Mouse (Mus musculus) adrenal gland, adult 2 months (tissue): ENCODE results near the gene Gm49661. TPM values are rescaled to one million over a fixed set of nuclear protein-coding genes. Genes with fewer than 3 reads are reported as not detected.

Experiments
- DNase-seq: peaks from one replicate; pipeline ENCODE4 v3.0.0; 2021
- polyA plus RNA-seq: library from polyadenylated mRNA; depleted of rRNA; stranded (reverse); fragments of >200 nt; gene quantifications from 2 replicates; pipeline ENCODE4 v1.2.3, GENCODE M21; 2012
- total RNA-seq, 2 experiments: library from RNA; stranded (reverse); gene quantifications; 2 replicates each; pipeline ENCODE4 v1.2.3; 2021

Gm49661 gene
- total and polyA plus RNA-seq, 3 experiments: 2.1 to 2.4 TPM; not detected in 1

DNA sequence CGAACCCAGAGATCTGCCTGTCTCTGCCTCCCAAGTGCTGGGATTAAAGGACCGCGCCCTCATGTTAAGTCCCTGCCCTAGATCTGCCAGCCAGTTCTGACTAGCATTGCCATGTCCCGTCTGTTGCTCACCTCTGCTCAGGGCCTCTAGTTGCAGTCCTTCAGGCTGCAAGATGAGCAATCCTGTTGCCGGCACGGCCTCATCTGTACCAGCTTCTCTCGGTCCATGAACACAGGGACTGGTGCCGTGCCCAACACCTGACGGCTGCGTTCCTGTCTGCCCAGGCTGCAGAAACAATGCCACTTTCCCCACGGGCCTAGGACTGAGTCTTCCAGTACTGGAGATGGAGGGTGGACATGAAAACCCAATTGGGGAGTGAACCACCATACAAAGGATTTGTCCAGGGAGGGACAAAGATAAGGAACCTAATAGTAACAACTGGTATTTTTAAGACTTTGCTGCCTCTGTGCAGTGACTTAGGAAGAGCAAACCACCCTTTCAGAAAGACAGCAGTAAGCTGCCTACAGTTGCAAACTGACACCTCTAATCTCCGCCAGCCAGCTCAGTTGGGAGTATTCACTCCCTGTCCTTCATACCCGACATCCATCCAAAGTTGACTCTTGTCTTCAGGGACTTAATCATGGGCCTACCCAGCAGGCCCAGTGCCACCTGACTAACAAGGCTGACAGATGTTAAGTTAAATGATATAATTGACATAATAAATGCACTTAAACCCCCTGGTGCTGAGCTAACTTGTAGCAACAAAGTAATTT, 1.5 kb downstream of the Gm49661 start:
- peak; percentile 62 for DNase-seq

DNA sequence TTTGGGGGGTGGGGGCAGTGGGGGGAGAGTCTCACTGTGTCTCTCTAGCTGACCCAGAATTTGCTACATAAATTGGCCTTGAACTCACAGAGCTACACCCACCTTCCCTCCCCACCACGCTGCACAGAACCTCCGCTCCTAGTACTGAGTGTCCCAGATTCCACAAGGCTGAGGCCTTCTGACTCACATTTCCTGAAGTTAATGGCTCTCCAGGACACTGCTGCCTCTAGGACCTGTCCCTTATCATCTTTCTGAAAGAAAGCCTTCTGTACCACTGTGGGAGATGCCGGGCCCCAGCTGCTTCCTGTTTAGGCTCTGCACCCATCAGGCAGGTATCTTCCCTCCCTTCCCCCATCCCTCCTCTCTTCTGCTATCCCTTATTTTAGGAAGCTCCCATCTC, 2.6 kb downstream of the Gm49661 start:
- peak; percentile 77 for DNase-seq

DNA sequence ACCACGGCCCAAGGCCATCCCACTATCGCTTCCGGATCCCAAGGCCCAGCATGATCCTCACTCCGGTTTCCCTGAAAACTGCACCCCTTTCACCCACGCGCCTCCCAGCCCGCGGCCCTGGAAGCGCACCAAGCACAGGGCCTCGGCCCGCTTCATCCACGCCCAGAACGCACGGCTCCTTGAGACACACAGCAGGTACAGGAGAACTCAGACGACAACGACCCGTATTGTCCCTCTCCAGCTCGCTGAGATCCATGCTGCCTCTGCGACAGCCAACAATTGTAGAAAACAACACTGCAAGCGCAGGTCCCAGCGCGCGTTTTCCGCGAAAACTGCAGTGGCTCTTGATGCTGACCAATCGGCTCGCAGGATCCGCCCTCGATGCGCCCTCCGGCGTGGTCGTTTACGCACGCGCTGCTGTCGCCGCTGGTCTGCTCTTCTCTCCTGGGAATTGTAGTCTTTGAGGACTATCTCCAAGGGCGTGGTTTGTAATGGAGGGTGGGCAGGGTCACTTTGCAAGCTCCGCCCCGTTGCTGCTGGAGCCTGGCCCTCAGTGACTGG, 3.4 kb downstream of the Gm49661 start:
- peak; percentile 97 for DNase-seq

DNA sequence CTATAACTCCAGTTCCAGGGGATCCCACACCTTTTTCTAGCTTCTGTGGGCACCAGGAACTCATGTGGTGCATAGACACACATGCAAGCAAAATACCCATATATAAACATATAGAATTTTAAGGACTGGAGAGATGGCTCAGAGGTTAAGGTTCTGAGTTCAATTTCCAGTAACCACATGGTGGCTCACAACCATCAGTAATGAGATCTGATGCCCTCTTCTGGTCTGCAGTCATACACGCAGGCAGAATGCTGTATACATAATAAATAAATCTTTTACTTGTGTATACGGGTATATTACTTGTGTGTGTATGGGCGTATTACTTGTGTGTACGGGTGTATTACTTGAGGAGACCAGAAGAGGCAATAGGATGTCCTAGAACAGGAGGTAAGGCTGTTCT, 5.3 kb downstream of the Gm49661 start:
- no peak for DNase-seq

DNA sequence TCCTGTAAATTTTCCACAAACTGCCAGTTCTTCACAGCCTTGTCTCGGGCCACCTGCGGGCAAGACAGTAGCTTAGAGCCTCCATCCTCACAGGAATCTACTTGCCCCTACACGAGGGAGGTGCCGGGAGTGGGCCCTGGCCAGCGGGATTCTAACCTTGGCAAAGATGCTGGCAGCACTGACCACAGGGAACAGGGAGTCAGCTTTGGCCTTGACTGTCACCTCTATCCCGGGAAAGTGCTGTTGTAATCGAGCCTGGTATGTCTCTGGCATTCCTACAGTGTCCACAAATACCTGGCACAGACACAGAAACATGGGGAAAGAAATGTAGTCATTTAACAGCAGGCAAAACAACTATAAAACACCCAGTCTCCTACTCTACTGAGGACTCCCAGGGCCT, 9.4 kb downstream of the Gm49661 start:
- peak; percentile 86 for DNase-seq

DNA sequence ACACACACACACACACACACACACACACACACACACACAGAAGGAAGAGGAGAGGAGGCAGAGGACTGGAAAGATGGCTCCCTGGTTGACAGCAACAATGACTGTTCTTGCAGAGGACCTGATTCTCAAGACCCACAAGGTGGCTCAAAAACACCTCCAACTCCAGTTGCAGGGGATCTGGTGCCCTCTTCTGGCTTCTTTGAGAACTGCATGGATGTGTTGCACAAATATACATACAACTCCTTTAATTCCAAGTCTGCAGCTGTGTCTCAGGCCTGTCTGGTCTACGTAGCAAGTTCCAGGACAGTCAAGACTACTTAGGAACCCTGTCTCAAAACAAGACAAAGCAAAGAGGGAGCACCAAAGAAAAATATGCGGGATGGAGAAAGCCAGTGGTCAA, 12.5 kb downstream of the Gm49661 start:
- DNase-seq: peak; percentile 46

DNA sequence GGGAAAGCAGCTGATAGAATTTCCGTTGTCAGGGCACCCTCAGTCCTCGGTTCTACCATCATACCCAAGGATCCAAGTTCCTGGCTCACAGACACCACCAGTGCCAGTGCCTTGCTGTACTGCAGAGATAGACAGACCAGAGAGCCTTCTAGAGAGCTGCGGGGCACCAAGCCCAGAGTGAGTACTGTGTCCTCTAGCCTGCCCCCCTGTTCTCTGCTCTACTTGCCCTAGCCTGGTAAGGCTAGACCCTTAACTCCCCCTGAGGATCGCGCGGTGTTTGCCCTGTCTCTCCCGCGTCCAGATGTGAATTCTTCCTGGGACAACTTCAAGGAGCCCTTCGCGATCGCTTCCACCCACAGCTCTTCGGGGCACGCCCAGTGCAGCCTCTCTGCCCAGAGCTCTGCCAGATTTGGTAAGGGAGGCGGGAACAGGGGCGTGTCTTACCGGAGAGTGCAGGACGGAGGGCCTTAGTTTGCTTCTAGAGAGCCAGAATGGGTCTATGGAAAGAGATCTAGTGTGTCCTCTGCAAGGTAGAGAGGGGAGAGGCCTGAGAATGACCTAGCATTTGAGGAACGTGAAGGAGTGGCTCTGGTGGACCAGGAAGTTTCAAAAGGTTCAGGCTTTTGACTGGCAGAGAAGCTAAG, 16.5 kb downstream of the Gm49661 start:
- peak; percentile 79 for DNase-seq

DNA sequence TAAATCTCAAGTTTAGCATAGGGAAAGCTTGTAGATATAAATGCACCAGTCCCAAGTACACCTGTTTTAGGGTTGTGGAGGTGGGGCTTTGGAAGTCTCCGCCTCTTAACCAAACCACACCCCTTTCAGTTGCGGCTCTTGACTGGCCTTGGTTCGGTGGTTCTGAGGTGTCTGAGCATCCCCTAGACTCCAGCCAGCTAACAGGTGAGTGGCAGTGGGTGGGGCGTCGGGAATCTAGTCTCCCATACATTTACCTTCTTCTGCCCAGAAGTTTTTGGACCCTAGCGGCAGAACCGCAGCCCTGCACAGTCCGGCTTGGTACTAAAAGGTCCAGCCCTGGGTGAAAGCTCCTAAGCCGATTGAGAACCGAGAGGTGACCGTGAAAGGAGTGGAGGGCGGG, 19.5 kb downstream of the Gm49661 start:
- DNase-seq: no peak

DNA sequence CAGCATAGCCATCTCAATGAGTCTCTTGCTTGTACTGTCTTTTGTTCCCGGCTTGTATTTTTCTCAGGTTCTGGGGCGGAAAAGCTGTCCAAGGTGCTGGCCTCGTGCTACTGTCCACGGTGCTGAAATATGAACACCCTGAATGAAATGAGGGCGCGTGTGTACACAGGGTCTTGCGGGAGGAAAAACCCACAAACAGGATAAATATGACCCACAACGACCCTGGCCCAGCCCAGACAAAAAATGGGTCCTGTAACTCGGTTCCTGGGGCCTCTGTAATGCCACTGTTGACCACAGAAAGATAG, 22.0 kb downstream of the Gm49661 start:
- peak; percentile 42 for DNase-seq

DNA sequence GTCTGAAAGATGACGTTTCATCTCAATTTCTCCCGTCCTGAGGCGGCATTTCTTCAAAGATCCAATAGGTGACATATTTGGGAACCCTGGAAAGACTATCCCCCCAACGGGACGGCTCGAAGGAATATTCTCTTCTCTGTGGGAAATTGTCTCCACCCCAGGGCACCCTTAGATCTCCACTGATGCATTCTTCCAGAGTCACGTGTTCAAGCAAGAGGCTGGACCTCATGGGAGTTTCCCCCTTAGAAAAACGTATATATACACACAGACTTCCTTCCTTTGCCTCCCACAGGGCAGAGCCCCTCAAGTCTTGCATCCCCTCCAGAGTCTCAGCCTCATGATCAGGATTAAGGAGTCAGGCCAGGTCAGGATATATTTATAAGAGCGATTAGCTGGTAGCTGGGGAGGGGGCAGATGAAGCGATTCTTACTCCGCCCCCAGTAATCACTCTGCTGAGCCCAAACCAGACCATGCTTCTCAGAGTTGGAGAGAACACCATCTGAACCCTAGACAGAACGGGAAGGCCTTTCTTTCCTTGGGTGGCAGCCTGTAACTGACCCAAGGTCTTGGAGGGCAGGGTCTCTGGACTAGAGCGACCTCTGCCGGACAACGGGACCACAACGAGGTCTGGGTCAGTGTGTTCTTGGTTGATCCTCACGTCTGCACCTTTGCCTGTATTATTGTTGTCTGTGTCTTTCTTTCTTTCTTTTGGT, 22.5 kb downstream of the Gm49661 start, which contains the start of gene Rtbdn:
Rtbdn (plus strand) TSS at position 464 of the 713 bp plus-strand sequence.
- DNase-seq: no peak

DNA sequence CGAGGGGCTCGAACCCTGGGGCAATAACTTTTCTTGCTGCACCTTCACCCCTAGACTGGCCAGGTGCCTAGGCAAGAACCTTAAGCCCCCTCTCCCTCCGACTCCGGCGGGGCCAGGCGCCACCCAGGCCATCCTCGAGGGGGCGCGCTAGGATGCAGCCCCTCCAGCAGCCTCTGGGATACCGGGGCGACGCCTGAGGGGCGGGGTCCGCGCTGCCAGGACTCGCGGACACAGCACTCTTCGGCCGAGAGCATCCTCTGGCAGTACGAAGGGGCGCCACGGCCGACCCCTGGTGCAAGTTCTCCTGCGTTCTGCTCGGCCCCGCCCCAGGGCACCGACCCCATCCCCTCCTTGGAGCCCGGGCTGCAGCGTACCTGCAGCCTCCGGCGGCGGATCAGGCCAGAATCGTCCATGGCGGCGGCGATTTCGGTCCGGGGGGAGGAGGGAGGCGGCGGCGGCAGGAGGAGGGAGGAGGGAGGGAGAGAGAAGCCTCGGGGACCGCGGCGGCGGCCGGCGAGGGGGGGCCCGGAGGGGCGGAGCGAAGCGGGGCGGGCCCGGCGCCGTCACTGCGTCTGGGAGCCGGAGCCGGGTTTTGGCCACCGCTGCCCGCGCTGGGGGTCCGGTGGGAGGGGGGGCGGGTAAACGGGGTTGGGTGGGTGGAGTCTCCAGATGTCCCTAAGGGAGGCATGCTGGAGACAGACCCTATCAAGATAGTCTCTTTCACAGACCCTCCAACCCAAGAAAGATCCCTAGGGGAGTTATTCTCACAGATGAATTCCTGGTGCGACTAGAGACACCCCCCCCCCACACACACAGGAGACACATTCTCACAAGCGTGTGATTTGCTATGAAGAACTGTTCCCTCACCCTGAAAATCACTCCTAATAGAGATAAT, 23.4 kb downstream of the Gm49661 start:
- DNase-seq: no peak

DNA sequence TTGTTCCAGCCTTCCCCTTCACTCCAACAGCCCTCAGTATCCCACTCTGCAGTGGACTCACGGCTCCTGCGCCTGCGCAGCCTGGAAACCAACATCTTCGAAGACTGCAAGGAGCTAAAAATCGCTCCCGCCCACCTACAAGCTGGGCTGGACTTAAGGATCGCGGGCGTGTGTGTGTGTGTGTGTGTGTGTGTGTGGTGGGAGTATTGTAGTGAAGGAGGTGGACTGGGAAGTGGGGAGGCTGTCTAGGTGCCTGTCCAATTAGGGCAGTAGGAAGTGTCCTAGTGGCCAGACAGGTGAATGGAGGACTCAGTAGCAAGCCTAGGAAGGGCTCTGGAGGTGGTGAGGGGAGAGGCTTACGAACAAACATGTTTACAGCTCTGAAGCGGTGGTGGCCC, 24.0 kb downstream of the Gm49661 start:
- no peak for DNase-seq

DNA sequence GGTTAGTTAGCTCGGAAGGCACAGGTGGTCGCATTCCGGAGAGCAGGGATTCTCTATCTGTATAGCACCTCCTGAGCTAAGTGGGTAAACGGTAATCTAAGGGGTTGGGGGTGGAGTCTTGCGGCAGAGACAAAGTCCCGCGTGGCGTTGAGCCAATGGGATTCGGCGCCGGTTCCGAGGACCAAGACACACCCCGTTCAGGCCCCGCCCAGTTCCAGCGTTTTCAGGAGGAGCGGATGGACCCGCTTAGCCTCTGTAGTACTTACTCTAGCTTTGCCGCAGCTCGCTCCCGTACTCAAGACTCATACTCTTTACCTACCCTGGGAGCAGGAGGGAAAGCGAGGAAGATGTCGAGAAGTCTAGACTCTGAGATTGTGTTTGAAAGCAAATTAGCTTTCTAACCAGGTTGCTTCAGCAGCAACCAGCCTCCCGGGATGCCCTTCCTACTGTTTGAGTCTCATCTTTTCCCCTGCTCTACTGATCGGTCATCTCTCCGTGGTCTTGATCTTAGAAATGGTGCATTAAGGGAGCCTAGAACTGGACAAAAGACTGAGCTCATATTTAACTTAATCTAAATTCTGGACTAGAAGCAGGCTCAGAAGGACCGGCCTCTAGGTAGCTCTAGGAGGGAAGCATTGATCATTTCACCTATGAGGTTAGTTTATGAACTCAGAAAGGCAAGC, 24.6 kb downstream of the Gm49661 start:
- DNase-seq: peak; percentile 37

DNA sequence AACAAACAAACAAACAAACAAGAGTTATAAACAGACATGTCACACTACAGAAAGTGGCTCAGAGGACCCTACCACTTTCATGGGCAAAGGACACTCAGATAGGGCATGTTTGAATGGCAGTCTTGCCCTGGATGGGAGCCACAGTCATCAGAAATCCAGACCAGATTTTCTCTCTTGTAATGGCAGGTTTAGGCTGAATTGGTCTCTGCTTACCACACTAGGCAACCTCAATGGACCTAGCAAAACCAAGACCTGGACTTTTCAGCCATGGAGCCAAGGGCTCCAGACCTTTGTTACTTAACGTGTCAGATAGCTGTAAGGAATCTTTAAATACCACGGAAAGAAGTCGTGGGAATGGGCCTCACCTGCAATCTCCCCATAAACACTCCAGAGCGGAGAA, 25.5 kb downstream of the Gm49661 start:
- DNase-seq: no peak

DNA sequence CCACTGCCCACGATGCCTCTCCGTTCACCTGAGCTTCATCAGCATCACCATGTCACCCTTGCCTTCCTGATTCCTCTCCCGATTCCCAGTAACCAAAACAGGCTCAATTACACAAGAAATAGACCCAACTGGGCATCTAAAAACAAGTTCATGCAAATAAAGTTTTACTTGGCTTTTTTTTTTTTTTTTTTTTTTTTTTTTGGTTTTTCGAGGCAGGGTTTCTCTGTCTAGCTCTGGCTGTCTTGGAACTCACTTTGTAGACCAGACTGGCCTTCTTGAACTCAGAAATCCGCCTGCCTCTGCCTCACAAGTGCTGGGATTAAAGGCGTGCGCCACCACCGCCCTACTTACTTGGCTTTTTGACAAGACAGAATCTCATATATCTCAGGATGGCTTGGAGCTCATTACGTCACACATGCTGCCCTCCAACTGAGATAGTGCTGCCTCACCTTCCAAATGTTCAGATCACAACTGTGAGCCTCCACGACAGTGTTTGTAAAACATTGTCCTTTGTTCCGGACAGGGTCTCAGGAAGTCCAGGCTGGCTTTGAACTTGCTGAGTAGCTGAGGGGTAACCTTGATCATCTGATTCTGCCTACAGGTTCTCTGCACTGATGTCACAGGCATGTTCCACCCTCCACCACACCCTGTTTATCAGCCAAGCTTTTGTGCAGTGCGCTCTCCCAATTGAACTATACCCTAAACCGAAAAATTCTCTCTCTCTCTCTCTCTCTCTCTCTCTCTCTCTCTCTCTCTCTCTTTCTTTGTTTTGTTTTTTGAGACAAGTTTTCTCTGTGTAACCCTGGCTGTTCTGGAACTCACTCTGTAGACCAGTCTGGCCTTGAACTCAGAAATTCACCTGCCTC, 31.4 kb downstream of the Gm49661 start:
- no peak for DNase-seq

DNA sequence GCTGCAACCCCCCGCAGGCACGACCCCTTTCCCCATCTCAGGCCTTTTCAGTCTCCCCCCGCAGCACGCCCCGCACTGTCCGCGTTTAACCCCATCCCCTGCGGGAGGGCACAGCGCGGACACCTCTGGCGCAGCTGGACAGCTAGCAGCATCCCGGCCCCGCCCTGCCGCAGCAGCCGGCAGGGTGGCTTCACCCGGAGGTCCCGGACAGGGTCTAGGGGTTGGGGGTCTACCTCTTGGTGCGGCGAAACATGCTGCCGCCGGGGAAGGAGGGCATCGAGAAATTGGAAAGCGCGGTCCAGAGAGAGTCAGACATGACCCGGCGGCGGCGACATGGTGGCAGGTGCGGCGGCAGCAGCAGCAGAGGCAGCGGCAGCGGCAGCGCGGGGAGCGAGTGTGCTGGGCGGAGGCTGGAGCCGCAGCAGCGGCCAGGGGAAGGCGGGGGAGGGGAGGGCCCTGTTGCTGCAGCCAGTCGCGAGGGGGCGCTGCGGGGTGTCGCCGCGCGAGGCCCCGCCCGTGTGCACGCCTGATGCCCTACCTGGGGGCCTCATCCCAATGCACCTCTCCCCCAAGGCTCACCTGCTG, 32.2 kb downstream of the Gm49661 start, which contains the start of gene Mast1:
Mast1 (minus strand) TSS at position 398 of the 585 bp plus-strand sequence.
- peak; percentile 74 for DNase-seq

DNA sequence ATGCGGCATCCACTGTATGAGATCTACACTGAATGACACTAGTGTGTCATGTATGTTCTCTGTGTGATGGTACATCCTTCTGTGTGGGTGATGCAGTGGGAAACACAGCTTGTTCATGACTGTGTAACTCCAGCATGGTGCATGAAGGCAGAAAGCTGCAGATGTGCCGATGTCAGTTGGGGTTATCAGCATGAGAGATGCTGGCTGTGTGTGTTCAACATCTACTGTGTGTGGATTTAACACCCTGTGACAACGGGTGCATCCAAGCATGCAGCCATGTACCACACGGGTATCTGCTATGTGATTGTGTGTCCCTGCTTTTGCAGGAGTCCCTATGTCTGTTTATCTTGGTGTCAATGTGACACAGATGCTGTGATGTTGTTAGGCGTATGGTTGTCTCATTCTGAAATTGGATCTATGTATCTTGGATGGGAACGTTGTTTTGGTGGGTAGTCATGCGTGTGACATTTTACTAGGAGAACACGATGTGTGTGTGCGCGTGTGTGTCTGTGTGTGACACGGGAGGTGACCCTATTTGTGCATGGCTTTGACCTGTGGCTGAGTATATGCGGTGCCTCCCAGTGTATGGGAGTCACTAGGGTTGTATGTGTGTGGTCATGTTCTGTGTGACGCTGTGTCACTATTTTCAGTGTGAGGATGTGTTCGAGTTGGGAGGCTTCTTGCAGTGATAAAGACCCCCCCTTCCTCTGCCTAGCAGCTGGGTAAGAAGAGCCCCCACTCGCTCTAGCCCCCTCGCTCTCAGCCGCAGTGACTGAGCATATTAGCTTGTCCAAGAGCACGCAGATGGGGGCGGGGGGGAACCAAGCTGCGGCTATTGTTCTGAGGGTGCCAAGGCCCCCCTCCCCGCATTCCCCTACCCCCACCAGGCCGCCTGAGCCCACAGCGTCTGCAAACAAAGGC, 32.9 kb downstream of the Gm49661 start:
- DNase-seq: no peak

DNA sequence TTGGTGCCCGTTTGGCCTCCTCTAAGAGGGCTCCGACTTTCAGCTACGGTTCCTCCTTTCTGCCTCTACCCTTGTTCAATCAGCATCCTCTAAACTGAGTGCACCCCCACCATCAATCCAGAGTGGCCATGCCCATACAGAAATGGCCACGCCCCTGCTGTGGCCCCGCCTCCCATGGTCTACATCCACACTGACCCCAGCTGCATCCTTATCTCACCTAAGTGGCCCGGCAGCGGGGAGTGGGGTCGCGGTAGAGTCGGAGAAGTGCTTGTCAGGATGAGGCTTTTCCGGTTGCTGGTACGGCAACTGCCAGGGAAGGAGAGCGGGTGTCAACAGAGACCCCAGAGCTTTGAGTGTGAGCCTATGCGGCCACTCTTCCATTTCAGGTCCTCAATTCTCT, 33.7 kb downstream of the Gm49661 start:
- no peak for DNase-seq

DNA sequence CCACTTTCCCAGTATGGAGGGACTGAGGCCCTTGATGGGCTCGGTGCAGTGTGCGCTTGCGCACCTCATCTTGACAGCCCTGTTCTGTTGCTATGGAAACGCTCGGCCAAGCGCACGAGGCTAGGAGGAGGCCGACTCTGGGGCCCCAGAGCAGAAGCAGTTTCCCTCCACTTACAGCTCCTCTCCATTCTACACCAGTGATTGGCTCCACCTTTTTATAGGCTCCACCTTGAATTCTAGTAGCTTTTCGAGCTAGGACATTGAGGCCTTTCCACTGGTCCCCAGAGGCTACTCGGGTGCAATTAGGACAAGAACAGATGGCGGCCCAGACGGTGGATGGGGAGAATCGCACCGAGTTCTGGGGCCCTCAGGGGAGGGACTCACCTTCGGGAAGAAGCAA, 34.4 kb downstream of the Gm49661 start:
- DNase-seq: no peak
